Mouse (Mus musculus): ENCODE measurements around the gene Tmem144. TPM values are rescaled to one million over a fixed set of nuclear protein-coding genes. Genes with fewer than 3 reads are reported as not detected.
A peak's percentile ranks its signal among the peaks of the same experiment; 100 is the strongest.

Gene Tmem144
- polyA plus RNA-seq, 1 experiment from 2014 or later: 2.3 TPM

- peak overlapping the region; percentile 26 for H3K4me3 ChIP-seq (ENCODE audit: low read length)
- ATAC-seq: peak; percentile 51
- H3K9ac ChIP-seq (ENCODE audit: low read depth, low read length): no peak overlapping the region
- no peaks in the 10 kb centered on the region for H3K36me3 ChIP-seq (ENCODE audit: control insufficient read depth, insufficient read depth, low read length)
- WGBS: 88% methylated on average over 23 of the region's 23 CpGs
- H3K4me1 ChIP-seq (ENCODE audit: control insufficient read depth, insufficient read depth, low read depth, low read length): no peaks in the 10 kb centered on the region; the same call in 1 of the 2 replicates
- H3K4me2 ChIP-seq (ENCODE audit: low read length): peak overlapping the region; percentile 31
- H3K27me3 ChIP-seq (replicated peaks; ENCODE audit: control insufficient read depth, insufficient read depth, low read length): peaks cover 4% of the 10 kb centered on the region; the same call in 1 of the 2 replicates
- no peaks in the 10 kb centered on the region for H3K9me3 ChIP-seq (ENCODE audit: control insufficient read depth, low read length)
- peak overlapping the region; percentile 48; the same call in 1 of the 2 replicates for H3K27ac ChIP-seq (ENCODE audit: low read depth, low read length)
These were observed 34.0 kb upstream of the Tmem144 start for GRCm38 (mm10) chr3:79886357-79887091.

- H3K9ac ChIP-seq (ENCODE audit: low read depth, low read length): no peak overlapping the region
- H3K27ac ChIP-seq (ENCODE audit: low read depth, low read length): no peak overlapping the region
- 49% methylated on average over 19 of the region's 19 CpGs for WGBS
- no peaks in the 10 kb centered on the region for H3K9me3 ChIP-seq (ENCODE audit: control insufficient read depth, low read length)
- ATAC-seq: 0 out of 2 replicates have a peak, but pooled peaks have one; percentile 25
- H3K4me3 ChIP-seq (ENCODE audit: low read length): peak overlapping the region; percentile 26
- H3K4me2 ChIP-seq (ENCODE audit: low read length): peak overlapping the region; percentile 31
- H3K27me3 ChIP-seq (replicated peaks; ENCODE audit: control insufficient read depth, insufficient read depth, low read length): peaks cover 4% of the 10 kb centered on the region; the same call in 1 of the 2 replicates
- H3K36me3 ChIP-seq (ENCODE audit: control insufficient read depth, insufficient read depth, low read length): no peaks in the 10 kb centered on the region
- no peaks in the 10 kb centered on the region; the same call in 1 of the 2 replicates for H3K4me1 ChIP-seq (ENCODE audit: control insufficient read depth, insufficient read depth, low read depth, low read length)
These were observed 33.2 kb upstream of the Tmem144 start for GRCm38 (mm10) chr3:79885686-79886356.

GRCm38 (mm10) chr3:79884761-79885189 is 32.2 kb upstream of the Tmem144 start:
- Histone ChIP-seq H3K9me3 (ENCODE audit: control insufficient read depth, low read length) (no peaks in the 10 kb centered on the region), H3K36me3 (ENCODE audit: control insufficient read depth, insufficient read depth, low read length) (no peaks in the 10 kb centered on the region), H3K4me2 (ENCODE audit: low read length) (peak overlapping the region; percentile 40; the same call in 1 of the 2 replicates), H3K27ac (ENCODE audit: low read depth, low read length) (no peak overlapping the region), H3K9ac (ENCODE audit: low read depth, low read length) (no peak overlapping the region), H3K4me3 (ENCODE audit: low read length) (no peak overlapping the region), H3K27me3 (replicated peaks; ENCODE audit: control insufficient read depth, insufficient read depth, low read length) (peaks cover 4% of the 10 kb centered on the region; the same call in 1 of the 2 replicates), H3K4me1 (ENCODE audit: control insufficient read depth, insufficient read depth, low read depth, low read length) (no peaks in the 10 kb centered on the region; the same call in 1 of the 2 replicates)
- 0 out of 2 replicates have a peak, but pooled peaks have one; percentile 28 for ATAC-seq
- WGBS: 34% methylated on average over 9 of the region's 9 CpGs

GRCm38 (mm10) chr3:79884305-79884704 is 31.7 kb upstream of the Tmem144 start, which contains the start of gene Fam198b:
Gene Fam198b (plus strand): TSS chr3:79884533.
- ATAC-seq: no peak
- peak within 1 kb of the TSS; percentile 40; the same call in 1 of the 2 replicates for H3K4me2 ChIP-seq (ENCODE audit: low read length)
- WGBS: 71% methylated on average over 5 of the region's 5 CpGs
- H3K9ac ChIP-seq (ENCODE audit: low read depth, low read length): no peak within 1 kb of the TSS
- no peak within 1 kb of the TSS for H3K27ac ChIP-seq (ENCODE audit: low read depth, low read length)
- H3K4me1 ChIP-seq (ENCODE audit: control insufficient read depth, insufficient read depth, low read depth, low read length): no peaks in the 10 kb centered on the region; the same call in 1 of the 2 replicates
- H3K36me3 ChIP-seq (ENCODE audit: control insufficient read depth, insufficient read depth, low read length): no peaks in the 10 kb centered on the region
- no peaks in the 10 kb centered on the region for H3K9me3 ChIP-seq (ENCODE audit: control insufficient read depth, low read length)
- H3K27me3 ChIP-seq (replicated peaks; ENCODE audit: control insufficient read depth, insufficient read depth, low read length): peaks cover 4% of the 10 kb centered on the region; the same call in 1 of the 2 replicates
- H3K4me3 ChIP-seq (ENCODE audit: low read length): no peak within 1 kb of the TSS

- Histone ChIP-seq H3K4me3 (ENCODE audit: low read length) (no peak overlapping the region), H3K9me3 (ENCODE audit: control insufficient read depth, low read length) (no peaks in the 10 kb centered on the region), H3K9ac (ENCODE audit: low read depth, low read length) (no peak overlapping the region), H3K4me1 (ENCODE audit: control insufficient read depth, insufficient read depth, low read depth, low read length) (no peaks in the 10 kb centered on the region; the same call in 1 of the 2 replicates), H3K27ac (ENCODE audit: low read depth, low read length) (no peak overlapping the region), H3K4me2 (ENCODE audit: low read length) (no peak overlapping the region), H3K36me3 (ENCODE audit: control insufficient read depth, insufficient read depth, low read length) (no peaks in the 10 kb centered on the region), H3K27me3 (replicated peaks; ENCODE audit: control insufficient read depth, insufficient read depth, low read length) (peaks cover 4% of the 10 kb centered on the region; the same call in 1 of the 2 replicates)
- ATAC-seq: no peak
- 51% methylated on average over 7 of the region's 7 CpGs for WGBS
These were observed 30.5 kb upstream of the Tmem144 start for GRCm38 (mm10) chr3:79883092-79883491.

- Histone ChIP-seq H3K9me3 (ENCODE audit: control insufficient read depth, low read length) (no peaks in the 10 kb centered on the region), H3K4me1 (ENCODE audit: control insufficient read depth, insufficient read depth, low read depth, low read length) (no peaks in the 10 kb centered on the region; the same call in 1 of the 2 replicates), H3K9ac (ENCODE audit: low read depth, low read length) (no peak overlapping the region), H3K4me3 (ENCODE audit: low read length) (no peak overlapping the region), H3K4me2 (ENCODE audit: low read length) (no peak overlapping the region), H3K36me3 (ENCODE audit: control insufficient read depth, insufficient read depth, low read length) (no peaks in the 10 kb centered on the region), H3K27ac (ENCODE audit: low read depth, low read length) (no peak overlapping the region), H3K27me3 (replicated peaks; ENCODE audit: control insufficient read depth, insufficient read depth, low read length) (peaks cover 4% of the 10 kb centered on the region; the same call in 1 of the 2 replicates)
- 63% methylated on average over 2 of the region's 2 CpGs for WGBS
- no peak for ATAC-seq
These were observed 29.1 kb upstream of the Tmem144 start for GRCm38 (mm10) chr3:79881645-79882044.

GRCm38 (mm10) chr3:79879246-79879645 is 26.7 kb upstream of the Tmem144 start:
- H3K27me3 ChIP-seq (replicated peaks; ENCODE audit: control insufficient read depth, insufficient read depth, low read length): no peaks in the 10 kb centered on the region
- H3K9ac ChIP-seq (ENCODE audit: low read depth, low read length): no peak overlapping the region
- no peak overlapping the region for H3K4me2 ChIP-seq (ENCODE audit: low read length)
- H3K36me3 ChIP-seq (ENCODE audit: control insufficient read depth, insufficient read depth, low read length): no peaks in the 10 kb centered on the region
- H3K9me3 ChIP-seq (ENCODE audit: control insufficient read depth, low read length): no peaks in the 10 kb centered on the region
- no peaks in the 10 kb centered on the region; the same call in 1 of the 2 replicates for H3K4me1 ChIP-seq (ENCODE audit: control insufficient read depth, insufficient read depth, low read depth, low read length)
- no peak overlapping the region for H3K4me3 ChIP-seq (ENCODE audit: low read length)
- WGBS: 62% methylated on average over 9 of the region's 9 CpGs
- H3K27ac ChIP-seq (ENCODE audit: low read depth, low read length): no peak overlapping the region
- no peak for ATAC-seq

- no peaks in the 10 kb centered on the region for H3K36me3 ChIP-seq (ENCODE audit: control insufficient read depth, insufficient read depth, low read length)
- 65% methylated on average over 3 of the region's 3 CpGs for whole genome bisulfite sequencing
- H3K27me3 ChIP-seq (replicated peaks; ENCODE audit: control insufficient read depth, insufficient read depth, low read length): no peaks in the 10 kb centered on the region
- no peak overlapping the region for H3K4me2 ChIP-seq (ENCODE audit: low read length)
- ATAC-seq: no peak
- no peaks in the 10 kb centered on the region; the same call in 1 of the 2 replicates for H3K4me1 ChIP-seq (ENCODE audit: control insufficient read depth, insufficient read depth, low read depth, low read length)
- no peaks in the 10 kb centered on the region for H3K9me3 ChIP-seq (ENCODE audit: control insufficient read depth, low read length)
- no peak overlapping the region for H3K9ac ChIP-seq (ENCODE audit: low read depth, low read length)
- no peak overlapping the region for H3K4me3 ChIP-seq (ENCODE audit: low read length)
- H3K27ac ChIP-seq (ENCODE audit: low read depth, low read length): no peak overlapping the region
These were observed 25.8 kb upstream of the Tmem144 start for GRCm38 (mm10) chr3:79878350-79878749.

- WGBS: 94% methylated on average over 5 of the region's 5 CpGs
- ATAC-seq: no peak
- Histone ChIP-seq H3K4me2 (ENCODE audit: low read length) (no peak overlapping the region), H3K27ac (ENCODE audit: low read depth, low read length) (no peak overlapping the region), H3K4me3 (ENCODE audit: low read length) (no peak overlapping the region), H3K4me1 (ENCODE audit: control insufficient read depth, insufficient read depth, low read depth, low read length) (no peaks in the 10 kb centered on the region; the same call in 1 of the 2 replicates), H3K27me3 (replicated peaks; ENCODE audit: control insufficient read depth, insufficient read depth, low read length) (no peaks in the 10 kb centered on the region), H3K36me3 (ENCODE audit: control insufficient read depth, insufficient read depth, low read length) (no peaks in the 10 kb centered on the region), H3K9ac (ENCODE audit: low read depth, low read length) (no peak overlapping the region), H3K9me3 (ENCODE audit: control insufficient read depth, low read length) (no peaks in the 10 kb centered on the region)
These were observed 22.9 kb upstream of the Tmem144 start for GRCm38 (mm10) chr3:79875471-79875870.
